Mouse (Mus musculus): Measurements from ENCODE around the gene Tns1.

Tns1 gene

DNA sequence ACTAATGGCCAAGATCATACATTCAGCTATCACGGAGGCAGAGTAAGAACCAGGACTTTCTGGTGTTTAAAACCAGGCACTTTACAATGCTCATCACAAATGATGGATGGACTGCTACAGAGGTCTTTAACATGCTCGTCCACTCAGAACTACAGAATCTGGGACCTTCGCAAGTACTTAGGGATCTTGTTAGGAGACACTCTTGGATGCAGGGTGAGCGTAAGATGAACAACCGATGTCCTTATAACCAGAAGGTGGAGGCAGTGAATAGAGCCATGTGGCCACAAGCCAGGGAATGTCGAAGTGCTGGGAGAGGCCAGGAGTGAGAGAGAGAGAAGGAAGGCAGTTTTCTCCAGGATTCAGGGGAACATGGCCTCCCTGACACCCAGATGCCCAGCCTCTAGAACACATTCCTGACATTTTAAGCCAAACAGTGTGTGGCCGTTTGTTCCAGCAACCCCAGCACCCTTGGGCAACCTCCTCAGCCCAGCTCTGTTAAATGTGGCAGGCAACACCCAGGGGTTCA lies 130.3 kb downstream of the Tns1 start:
- DNase-seq (ENCODE audit: extremely low spot score, low spot score): no peak

DNA sequence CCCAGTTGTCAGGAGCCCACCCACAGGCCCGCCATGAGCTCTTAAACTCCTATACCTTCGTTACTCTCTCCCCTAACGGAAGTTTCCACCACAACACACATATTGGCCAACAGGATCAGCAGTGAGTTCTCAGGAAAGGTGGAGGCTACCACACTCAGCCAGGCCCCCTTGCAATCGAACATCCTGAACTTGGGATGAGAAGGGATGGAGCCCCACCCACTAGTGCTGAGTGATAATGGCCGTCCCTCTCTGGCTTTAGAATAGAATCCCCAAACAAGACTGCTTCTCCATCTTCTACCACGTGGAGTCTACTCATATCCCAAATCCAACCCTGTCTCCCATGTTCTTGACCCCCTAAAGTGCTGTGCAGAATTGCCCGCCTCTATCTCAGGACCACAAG lies 131.0 kb downstream of the Tns1 start:
- no peak for DNase-seq (ENCODE audit: extremely low spot score, low spot score)

DNA sequence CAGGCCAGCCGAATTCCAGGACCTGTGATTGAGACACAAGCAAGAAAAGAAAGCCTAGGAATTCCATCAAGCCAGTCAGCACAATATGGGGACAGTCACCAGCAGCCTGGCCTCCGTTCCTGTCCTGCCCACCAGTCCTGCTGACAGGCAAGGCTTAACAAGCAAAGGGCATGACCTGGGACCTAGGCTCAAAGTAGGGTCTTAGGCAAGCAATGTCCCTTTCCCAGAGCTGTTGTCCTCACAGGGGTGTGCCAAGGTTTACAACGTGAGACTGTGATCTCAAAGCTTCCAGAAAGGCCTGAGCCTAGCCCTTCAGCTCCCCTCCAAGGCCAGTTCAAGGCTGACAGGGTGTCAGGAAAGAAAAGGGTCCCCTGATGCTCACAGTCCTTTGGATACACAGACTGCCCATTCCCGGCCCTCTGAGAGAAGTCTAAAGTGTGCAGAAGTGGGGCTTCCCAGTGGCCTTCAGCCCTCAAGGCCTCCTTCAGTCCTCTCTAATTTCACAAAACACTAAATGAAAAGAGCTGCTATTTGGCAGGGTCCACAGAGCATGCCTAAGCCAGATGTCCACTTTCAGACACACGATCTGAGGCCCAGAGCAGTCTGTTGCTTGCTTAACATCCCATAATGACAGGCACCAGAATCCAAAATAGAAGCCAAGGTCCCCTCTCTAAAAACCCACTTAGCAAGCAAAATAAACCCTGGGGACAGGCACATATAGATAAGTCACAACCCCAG lies 131.9 kb downstream of the Tns1 start:
- DNase-seq (ENCODE audit: extremely low spot score, low spot score): no peak

- no peak for DNase-seq (ENCODE audit: extremely low spot score, low spot score)
These were observed 133.0 kb downstream of the Tns1 start for GRCm38 (mm10) chr1:73991226-73991625.

- no peak for DNase-seq (ENCODE audit: extremely low spot score, low spot score)
These were observed 134.2 kb downstream of the Tns1 start for GRCm38 (mm10) chr1:73990024-73990423.

- no peak for DNase-seq (ENCODE audit: extremely low spot score, low spot score)
These were observed 136.5 kb downstream of the Tns1 start for GRCm38 (mm10) chr1:73987705-73988201.

DNA sequence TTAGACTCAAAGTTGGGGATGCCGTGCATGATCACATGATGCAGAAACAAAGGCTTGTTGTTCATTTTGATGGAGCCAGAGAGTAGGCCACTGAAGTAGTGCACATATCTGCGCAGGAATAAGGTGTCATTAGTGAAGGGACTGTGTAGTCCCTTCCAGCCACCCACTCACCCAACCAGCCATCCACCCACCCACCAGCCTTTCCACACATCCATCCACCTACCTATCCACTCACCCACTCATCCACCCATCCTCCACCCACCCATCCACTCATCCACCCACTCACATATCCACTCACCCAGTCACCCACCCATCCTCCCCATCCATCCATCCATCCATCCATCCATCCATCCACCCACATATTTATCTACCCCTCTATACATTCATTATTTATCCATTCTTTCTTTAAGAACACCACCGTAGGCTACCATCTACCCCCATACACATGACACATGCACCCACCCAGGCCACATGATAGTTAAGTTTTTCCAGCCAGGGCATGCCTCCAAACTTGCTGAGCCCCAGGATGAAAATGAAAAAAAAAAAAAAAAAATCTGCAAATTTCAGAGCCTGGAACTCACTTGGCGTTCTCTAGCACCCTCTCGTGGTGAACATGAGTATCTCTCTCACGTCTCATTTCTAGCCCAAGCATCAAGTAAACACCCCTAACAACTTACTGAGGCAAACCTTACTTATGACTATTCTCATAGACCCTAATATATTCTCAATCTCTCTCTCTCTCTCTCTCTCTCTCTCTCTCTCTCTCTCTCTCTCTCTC lies 137.8 kb downstream of the Tns1 start:
- DNase-seq (ENCODE audit: extremely low spot score, low spot score): no peak

- no peak for DNase-seq (ENCODE audit: extremely low spot score, low spot score)
These were observed 138.6 kb downstream of the Tns1 start for GRCm38 (mm10) chr1:73985611-73986010.

DNA sequence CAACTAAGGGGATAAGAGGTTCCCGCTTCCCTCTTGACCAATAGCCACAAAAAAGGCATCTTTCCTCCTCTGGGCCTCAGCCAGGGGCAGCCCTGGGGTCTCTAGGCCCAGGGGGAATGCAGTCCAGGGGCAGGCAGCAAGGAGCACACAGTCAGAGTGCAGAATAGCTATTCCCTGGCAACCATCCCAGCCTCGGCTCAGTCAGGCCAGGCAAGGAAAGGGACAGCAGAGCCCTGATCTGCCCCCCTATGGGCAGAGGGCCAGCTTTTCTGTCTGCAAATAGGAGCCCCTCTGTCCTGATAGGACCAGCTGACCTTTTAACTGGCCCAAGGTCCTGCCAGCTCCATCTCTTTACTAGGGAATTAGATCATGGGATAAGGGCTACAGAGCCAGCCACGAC lies 145.0 kb downstream of the Tns1 start:
- DNase-seq (ENCODE audit: extremely low spot score, low spot score): no peak

- no peak for DNase-seq (ENCODE audit: extremely low spot score, low spot score)
These were observed 145.7 kb downstream of the Tns1 start for GRCm38 (mm10) chr1:73978576-73978975.

DNA sequence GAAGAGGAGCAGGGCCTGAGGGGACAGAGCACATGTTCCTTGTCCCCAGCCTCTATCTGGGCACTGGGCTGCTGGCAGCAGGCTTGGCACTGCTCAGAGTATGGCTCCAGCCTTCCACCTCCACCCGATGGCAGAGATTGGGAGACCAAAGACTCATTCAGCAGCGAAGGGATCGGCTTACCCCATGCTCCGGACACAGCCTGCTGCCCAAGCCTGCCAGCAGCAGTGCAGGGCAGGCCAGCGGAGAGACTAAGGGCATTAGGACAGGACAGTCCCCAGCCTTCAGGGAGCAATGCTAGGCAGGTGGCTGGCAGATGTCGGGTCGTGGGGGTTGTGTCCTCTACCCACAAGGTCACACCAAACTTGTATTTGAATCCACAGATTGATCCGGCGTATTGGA lies 150.3 kb downstream of the Tns1 start:
- DNase-seq (ENCODE audit: extremely low spot score, low spot score): no peak

- no peak for DNase-seq (ENCODE audit: extremely low spot score, low spot score)
These were observed 151.5 kb downstream of the Tns1 start for GRCm38 (mm10) chr1:73972726-73973125.

DNA sequence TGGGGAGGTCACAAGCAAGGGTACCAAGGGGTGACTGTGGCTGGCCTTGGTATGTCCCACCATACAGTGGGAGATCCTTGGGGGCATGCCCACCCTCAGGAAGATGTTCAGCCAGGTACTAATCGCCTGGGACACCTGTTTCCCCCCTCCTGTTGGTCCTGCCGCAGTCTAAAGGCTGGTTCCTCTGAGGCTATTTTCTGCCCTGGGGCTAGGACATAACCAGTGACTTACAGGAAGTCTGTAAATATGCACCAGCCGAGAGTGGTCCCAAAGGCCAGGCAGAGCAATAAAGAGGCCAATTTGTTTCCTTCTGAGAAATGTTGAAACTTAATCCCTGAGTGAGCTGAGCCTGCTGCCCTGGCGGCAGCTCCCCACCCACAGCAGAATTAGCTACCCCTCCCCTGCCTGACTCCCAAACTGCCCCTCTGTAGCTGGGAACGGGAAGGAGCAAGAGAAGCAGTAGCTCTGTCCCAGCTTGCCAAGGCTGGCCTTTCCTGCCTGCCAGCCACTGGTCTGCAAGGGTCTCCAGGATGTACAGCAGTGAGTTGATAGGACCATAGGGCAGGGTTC lies 154.0 kb downstream of the Tns1 start:
- no peak for DNase-seq (ENCODE audit: extremely low spot score, low spot score)

GRCm38 (mm10) chr1:73968712-73969511 lies 155.3 kb downstream of the Tns1 start:
- no peak for DNase-seq (ENCODE audit: extremely low spot score, low spot score)

DNA sequence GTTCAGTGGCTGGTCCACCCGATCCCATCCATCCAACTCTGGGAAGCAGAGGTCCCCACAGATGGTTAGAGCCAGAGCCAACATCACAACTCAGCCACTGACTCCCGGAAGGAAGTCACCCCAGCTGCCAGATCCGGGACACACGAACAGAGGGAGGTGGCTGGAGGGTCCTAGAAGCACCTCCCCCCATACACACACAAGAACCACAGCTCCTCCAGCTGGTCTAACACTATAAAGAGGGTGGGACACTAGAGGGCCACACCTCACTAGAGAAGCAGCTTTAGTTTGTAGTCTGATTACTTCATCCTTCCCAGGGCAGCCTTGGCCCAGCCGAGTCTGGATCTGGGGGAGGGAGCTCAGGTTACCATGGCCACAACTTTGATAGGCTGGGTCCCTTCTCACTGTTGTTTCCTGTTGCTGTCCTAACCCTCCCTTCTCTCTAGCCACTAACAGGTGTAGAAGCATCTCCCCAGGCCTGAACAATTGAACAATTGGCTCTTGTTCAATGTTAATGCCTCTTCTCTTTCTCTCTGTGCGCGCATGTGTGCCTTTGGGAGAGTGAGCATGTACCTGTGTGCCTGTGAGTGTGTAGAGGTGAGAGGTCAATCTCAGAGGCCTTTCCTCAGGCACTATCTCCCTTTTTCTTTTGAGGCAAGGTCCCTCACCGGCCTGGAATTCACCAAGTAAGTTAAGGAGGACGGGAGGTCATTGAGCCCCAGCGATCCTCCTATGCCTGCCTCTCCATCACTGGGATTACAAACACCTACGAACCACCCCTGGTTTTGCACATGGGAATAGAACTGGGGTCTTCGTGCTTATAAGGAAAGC lies 157.6 kb downstream of the Tns1 start:
- no peak for DNase-seq (ENCODE audit: extremely low spot score, low spot score)

DNA sequence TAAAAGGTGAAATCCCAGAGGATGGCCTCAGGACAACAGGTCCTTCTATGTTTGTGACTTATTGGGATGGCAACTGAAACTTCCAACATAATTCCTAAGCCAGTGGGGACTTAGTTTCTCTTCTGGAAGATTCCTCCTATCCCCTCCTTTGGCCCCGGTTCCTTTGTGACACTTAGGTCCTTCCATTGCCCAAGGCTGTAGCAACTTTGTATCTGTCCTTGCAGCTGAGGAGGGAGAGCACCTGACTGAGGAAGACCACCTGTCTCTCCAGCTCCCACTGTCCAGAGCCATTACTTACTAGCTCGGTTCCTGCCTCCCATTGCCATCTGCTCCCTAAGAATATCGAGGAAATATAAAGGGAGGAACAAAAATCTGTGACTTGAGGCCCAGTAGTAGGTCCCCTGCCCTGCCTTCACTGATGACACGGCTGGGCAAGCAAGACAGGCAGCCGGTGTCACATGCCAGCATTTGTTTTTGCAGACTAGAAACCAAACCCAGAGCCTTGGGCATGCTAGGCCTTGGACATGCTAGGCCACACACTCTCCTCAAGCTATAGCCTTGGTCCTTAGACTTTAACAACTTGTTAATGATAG lies 160.0 kb downstream of the Tns1 start:
- DNase-seq (ENCODE audit: extremely low spot score, low spot score): no peak

DNA sequence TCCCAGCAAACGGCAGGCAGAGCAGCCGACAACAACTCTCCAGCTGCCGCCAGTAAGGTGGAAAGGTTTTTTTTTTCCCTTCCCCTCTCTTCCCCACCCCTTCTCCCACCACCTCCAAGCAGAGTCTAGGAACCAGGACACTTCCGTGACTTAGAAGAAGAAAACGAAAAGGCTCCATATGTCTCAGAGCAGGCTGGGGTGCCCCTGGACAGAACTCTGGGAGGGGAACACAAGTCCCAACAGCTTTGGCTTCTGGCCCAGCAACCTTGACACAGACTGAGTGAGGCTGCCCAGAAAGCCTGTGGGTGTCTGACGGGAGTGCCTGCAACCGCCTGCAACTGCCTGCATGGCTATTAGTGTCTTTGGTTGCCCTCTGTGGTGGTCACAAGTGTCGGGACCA lies 160.6 kb downstream of the Tns1 start:
- DNase-seq (ENCODE audit: extremely low spot score, low spot score): no peak

DNA sequence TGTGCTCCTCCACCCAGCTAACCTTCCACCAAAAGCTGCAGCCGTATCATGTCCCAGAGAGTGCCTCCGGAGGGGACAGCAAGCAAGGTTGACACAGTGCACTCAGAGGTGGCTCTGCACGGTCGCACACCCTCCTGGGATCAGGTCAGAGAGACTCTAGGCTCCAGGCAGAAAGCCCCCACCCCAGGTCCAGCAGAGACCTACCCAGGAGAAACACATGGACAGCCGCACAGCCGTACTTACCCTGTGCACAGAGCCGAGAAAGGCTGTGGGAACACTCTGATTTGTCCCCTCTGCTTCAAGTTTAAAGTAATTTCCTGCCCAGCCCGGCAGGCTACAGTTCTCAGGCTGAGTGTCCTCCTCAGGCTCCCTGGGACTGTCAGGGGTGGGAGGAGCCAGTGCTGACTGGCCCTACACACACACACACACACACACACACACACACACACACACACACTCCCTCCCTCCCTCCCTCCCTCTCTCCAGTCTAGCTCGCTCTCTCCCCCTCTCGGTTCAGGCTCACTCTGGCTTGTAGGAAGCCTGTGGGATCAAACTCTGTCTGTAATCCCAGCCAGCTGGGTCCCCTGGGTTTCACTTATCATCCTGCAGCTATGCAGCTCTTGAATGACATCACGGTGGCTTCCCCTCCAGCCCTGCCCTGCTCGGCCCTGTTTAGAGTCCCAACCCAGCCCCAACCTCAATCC lies 161.4 kb downstream of the Tns1 start:
- peak; percentile 64 for DNase-seq (ENCODE audit: extremely low spot score, low spot score)

DNA sequence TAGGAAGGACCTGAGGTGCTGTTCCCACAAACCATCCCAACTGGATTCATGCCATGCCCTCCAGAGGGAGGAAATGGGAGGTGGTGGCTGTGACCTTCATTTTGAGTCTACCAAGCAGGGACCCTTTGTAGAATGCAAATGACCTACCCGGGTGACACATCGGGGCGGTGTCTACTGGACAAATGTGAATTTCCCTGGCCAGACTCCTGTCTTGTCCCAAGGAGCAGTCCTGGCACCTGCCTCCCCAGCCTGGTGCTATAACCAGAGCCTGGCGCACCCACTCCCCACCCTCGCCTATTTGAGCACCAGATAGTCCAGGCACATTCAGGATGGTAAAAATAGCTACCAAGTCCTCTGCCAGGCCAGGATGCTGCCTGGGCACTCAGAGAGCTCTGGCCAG lies 162.2 kb downstream of the Tns1 start:
- no peak for DNase-seq (ENCODE audit: extremely low spot score, low spot score)

All from neural tube, embryonic 10.5 days (tissue).